Mouse (Mus musculus) MEL (cell line): ENCODE results near the gene Gm27027. TPM values are rescaled to one million over a fixed set of nuclear protein-coding genes. Genes with fewer than 3 reads are reported as not detected.

ENCODE experiments used
- DNase-seq: peaks from one replicate; pipeline ENCODE4 v3.0.0; 2011; ENCODE audit warnings: low read depth, low spot score
- H3K27ac ChIP-seq: 2 replicates; pipeline ENCODE4 v1.5.1; 2012; ENCODE audit warnings: low read depth, mild to moderate bottlenecking, control low read depth, low read length, moderate library complexity; ENCODE audit not compliant: control insufficient read depth
- H3K27me3 ChIP-seq, 2 experiments: fragments of 150-350 bp in 1 of 2; sonication (generic) in 1 of 2; 2 replicates each; pipeline ENCODE4 v1.6.1; 2012; ENCODE audit warnings: low read length in 2 of 2, mild to moderate bottlenecking in 2 of 2, improper control_type of control experiment in 1 of 2, moderate library complexity in 1 of 2; ENCODE audit not compliant: insufficient read depth in 2 of 2, control insufficient read depth in 1 of 2
- H3K36me3 ChIP-seq, 2 experiments: 2 replicates each; pipeline ENCODE4 v1.6.1; 2012 to 2014; ENCODE audit warnings: low read length in 2 of 2, improper control_type of control experiment in 1 of 2, inconsistent platforms in 1 of 2, mild to moderate bottlenecking in 1 of 2; ENCODE audit not compliant: insufficient read depth in 2 of 2, control insufficient read depth in 1 of 2
- H3K4me1 ChIP-seq, 2 experiments: fragments of 150-350 bp in 1 of 2; sonication (generic) in 1 of 2; 2 replicates each; pipeline ENCODE4 v1.6.1; 2012; ENCODE audit warnings: low read length in 2 of 2, improper control_type of control experiment in 1 of 2, mild to moderate bottlenecking in 1 of 2; ENCODE audit not compliant: insufficient read depth in 2 of 2, control insufficient read depth in 1 of 2
- H3K4me3 ChIP-seq, 2 experiments: fragments of 150-350 bp in 1 of 2; sonication (generic) in 1 of 2; 2 replicates each; pipeline ENCODE4 v1.5.1; 2012; ENCODE audit warnings: low read depth in 2 of 2, low read length in 2 of 2, mild to moderate bottlenecking in 2 of 2, moderate library complexity in 2 of 2, control low read depth in 1 of 2, improper control_type of control experiment in 1 of 2; ENCODE audit not compliant: control insufficient read depth in 1 of 2, insufficient read depth in 1 of 2
- H3K79me2 ChIP-seq: 2 replicates; pipeline ENCODE4 v1.6.1; 2012; ENCODE audit warnings: mild to moderate bottlenecking, low read length, moderate library complexity; ENCODE audit not compliant: control insufficient read depth, poor library complexity, insufficient read depth
- H3K9ac ChIP-seq: 2 replicates; pipeline ENCODE4 v1.6.1; 2012; ENCODE audit warnings: low read depth, mild to moderate bottlenecking, control low read depth, low read length, moderate library complexity; ENCODE audit not compliant: control insufficient read depth, poor library complexity, severe bottlenecking
- H3K9me3 ChIP-seq: fragments of 150-350 bp; sonication (generic); replicated peaks from 2 replicates; pipeline ENCODE4 v1.6.1; 2012; ENCODE audit warnings: mild to moderate bottlenecking, low read length, improper control_type of control experiment, moderate library complexity; ENCODE audit not compliant: insufficient read depth
- CTCF ChIP-seq, 3 experiments: IDR thresholded peaks in 2 of 3; conservative IDR thresholded peaks in 1 of 3; 2 replicates each; pipeline ENCODE4 v1.5.1; 2011 to 2012; ENCODE audit warnings: low read length in 3 of 3, low read depth in 2 of 3, mild to moderate bottlenecking in 2 of 3, improper control_type of control experiment in 1 of 3, inconsistent platforms in 1 of 3, mixed read lengths in 1 of 3, moderate library complexity in 1 of 3; ENCODE audit not compliant: control insufficient read depth in 1 of 3, insufficient read depth in 1 of 3, poor library complexity in 1 of 3, severe bottlenecking in 1 of 3
- EP300 ChIP-seq, 2 experiments: IDR thresholded peaks; 2 replicates each; pipeline ENCODE4 v1.6.1; 2011; ENCODE audit warnings: improper control_type of control experiment in 2 of 2, low read length in 2 of 2, low read depth in 1 of 2, mild to moderate bottlenecking in 1 of 2
- GABPA ChIP-seq: IDR thresholded peaks from 2 replicates; pipeline ENCODE4 v1.6.1; 2012; ENCODE audit warnings: low read depth, mild to moderate bottlenecking, inconsistent platforms, low read length, improper control_type of control experiment, moderate library complexity
- JUND ChIP-seq: IDR thresholded peaks from 2 replicates; pipeline ENCODE4 v1.6.1; 2011; ENCODE audit warnings: low read depth, mild to moderate bottlenecking, improper control_type of control experiment, low read length
- KAT2A ChIP-seq: conservative IDR thresholded peaks from 2 replicates; pipeline ENCODE4 v1.6.1; 2012; ENCODE audit warnings: low read depth, low read length, improper control_type of control experiment, inconsistent platforms
- MAX ChIP-seq: IDR thresholded peaks from 2 replicates; pipeline ENCODE4 v1.6.1; 2011; ENCODE audit warnings: low read length, improper control_type of control experiment
- MEF2A ChIP-seq: IDR thresholded peaks from 2 replicates; pipeline ENCODE4 v1.6.1; 2014; ENCODE audit warnings: low read depth, mild to moderate bottlenecking, inconsistent platforms, low read length, improper control_type of control experiment; ENCODE audit not compliant: poor library complexity, insufficient replicate concordance, severe bottlenecking; ENCODE audit errors: extremely low read depth
- RAD21 ChIP-seq: IDR thresholded peaks from 2 replicates; pipeline ENCODE4 v1.6.1; 2011; ENCODE audit warnings: mild to moderate bottlenecking, low read depth, low read length, improper control_type of control experiment
- SIN3A ChIP-seq: IDR thresholded peaks from 2 replicates; pipeline ENCODE4 v1.6.1; 2012; ENCODE audit warnings: low read length, improper control_type of control experiment, inconsistent platforms
- SMC3 ChIP-seq: IDR thresholded peaks from 2 replicates; pipeline ENCODE4 v1.6.1; 2011; ENCODE audit warnings: low read depth, low read length, improper control_type of control experiment
- TCF12 ChIP-seq: IDR thresholded peaks from 2 replicates; pipeline ENCODE4 v1.6.1; 2014; ENCODE audit warnings: low read depth, mild to moderate bottlenecking, inconsistent platforms, low read length, improper control_type of control experiment, moderate library complexity
- UBTF ChIP-seq: IDR thresholded peaks from 2 replicates; pipeline ENCODE4 v1.6.1; 2012; ENCODE audit warnings: low read depth, mild to moderate bottlenecking, inconsistent platforms, low read length, improper control_type of control experiment, moderate library complexity, borderline replicate concordance; ENCODE audit not compliant: insufficient read depth
- ZKSCAN1 ChIP-seq: IDR thresholded peaks from 2 replicates; pipeline ENCODE4 v1.6.1; 2012; ENCODE audit warnings: low read depth, mild to moderate bottlenecking, inconsistent platforms, low read length, improper control_type of control experiment, moderate library complexity
- ZMIZ1 ChIP-seq: IDR thresholded peaks from 2 replicates; pipeline ENCODE4 v1.6.1; 2012; ENCODE audit warnings: low read depth, mild to moderate bottlenecking, inconsistent platforms, low read length, improper control_type of control experiment, moderate library complexity
- polyA plus RNA-seq, 2 experiments: library from polyadenylated mRNA; stranded (reverse) in 1 of 2; unstranded in 1 of 2; fragments of >175 nt in 1 of 2; fragments of >200 nt in 1 of 2; gene quantifications; 2 replicates each; pipeline versions ENCODE4 v1.2.1 to v1.2.4; 2012; ENCODE audit warnings: low replicate concordance in 2 of 2, low read depth in 1 of 2; ENCODE audit not compliant: insufficient read length in 2 of 2, insufficient read depth in 1 of 2, missing spikeins in 1 of 2
- total RNA-seq: library from RNA; depleted of rRNA; stranded (reverse); fragments of 300-350 nt; gene quantifications from 2 replicates; pipeline ENCODE4 v1.2.3, GENCODE M21; 2012

Gm27027 gene
- total and polyA plus RNA-seq, 3 experiments, result not detected

DNA sequence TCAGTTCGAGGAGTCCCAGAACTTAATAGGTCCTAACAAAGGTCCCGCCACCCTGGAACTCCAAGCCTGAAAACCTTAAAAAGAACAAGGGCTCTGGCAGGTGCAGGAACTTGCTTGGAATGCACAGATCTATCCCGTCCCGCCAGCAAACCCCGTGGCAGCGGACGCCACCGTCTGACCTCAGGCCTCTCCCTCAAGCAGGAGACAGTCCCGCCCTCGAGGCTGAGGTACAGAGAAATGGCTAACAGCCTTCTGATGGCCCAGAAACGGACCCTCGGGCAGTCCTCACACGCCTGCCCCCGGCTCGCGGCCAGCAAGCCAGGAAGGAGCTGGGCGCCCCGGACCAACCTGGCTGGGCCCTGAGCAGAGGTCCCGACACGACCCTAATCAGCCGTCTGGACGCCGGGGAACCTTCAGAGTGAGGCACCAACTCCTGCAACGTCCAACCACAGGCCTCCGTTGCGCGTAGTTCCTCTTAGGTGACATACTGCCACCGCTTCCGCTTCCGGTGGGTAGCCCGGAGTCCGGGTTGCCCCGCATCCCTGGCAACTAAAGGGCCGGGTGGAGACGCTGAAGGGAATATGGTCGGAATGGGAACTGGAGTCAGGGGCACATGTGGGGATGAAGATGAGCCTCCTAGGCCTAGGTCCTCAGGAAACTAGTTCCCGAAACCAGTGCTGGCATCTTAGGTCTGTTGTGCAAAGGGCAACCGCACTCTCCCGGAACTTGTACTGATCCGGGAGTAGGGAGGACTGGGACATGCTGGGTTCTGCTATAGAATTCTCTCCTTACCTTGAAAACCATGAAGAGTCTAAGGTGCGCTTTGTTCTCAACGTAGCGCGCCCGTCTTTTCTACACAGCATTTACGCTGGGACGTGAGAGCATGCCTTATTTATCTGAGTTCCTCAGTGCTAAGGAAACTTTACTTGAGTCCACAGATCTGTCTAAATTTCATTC, 14.5 kb upstream of the Gm27027 start, which contains the start of gene Alkbh3:
Gene Alkbh3, minus strand, starts transcription at position 473 of the 957 bp plus-strand sequence.
- no peaks in the 10 kb centered on the region for H3K79me2 ChIP-seq
- H3K4me3 ChIP-seq, result no peak within 1 kb of the TSS
- no peaks in the 10 kb centered on the region for H3K9me3 ChIP-seq
- TF ChIP-seq SIN3A (no peak), KAT2A (no peak), ZMIZ1 (no peak), GABPA (no peak), EP300 (IDR thresholded peaks at IDR 0.05; ENCODE audit: low read depth in 1 of 2, low read length in 2 of 2) (no peak), MEF2A (no peak), UBTF (no peak), TCF12 (no peak), SMC3 (no peak)
- H3K36me3 ChIP-seq, result no peaks in the 10 kb centered on the region
- H3K27ac ChIP-seq, result no peak within 1 kb of the TSS
- no peak for DNase-seq
- H3K27me3 ChIP-seq, result peaks cover 0 to 2% of the 10 kb centered on the region in 2 experiments; a peak in 2 of 4 replicates
- H3K9ac ChIP-seq, result no peak within 1 kb of the TSS
- H3K4me1 ChIP-seq, result no peaks in the 10 kb centered on the region; a peak in 1 of 4 replicates

DNA sequence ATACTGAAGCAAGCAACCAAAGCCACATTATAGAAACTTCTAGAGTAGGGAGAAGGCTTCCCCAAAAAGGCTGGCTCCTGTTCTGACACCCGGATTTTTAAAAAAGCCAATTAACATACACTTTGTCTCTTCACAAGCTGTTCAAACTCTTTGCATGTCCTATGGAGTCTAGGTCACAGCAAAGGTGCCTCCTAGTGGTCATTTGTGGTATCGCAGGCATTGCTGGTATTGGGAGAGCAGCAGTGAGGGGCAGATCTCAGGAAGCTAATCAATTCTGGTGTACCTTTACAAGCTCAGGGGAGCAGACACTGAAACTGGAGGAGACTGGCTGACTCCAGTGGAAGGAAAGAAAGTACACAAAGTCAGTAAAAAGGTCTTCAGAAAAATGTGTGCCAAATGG, 6.2 kb upstream of the Gm27027 start:
- no peaks in the 10 kb centered on the region for H3K79me2 ChIP-seq
- peaks cover 7 to 11% of the 10 kb centered on the region in 2 experiments for H3K27me3 ChIP-seq
- no peaks in the 10 kb centered on the region for H3K36me3 ChIP-seq
- H3K4me3 ChIP-seq, result no peak overlapping the region
- DNase-seq, result peak; percentile 72
- no peak for TF ChIP-seq JUND
- TF ChIP-seq MAX, result no peak
- peak; percentile 62 for TF ChIP-seq RAD21
- peak; percentile 76 for TF ChIP-seq SMC3
- TF ChIP-seq CTCF (IDR thresholded peaks at IDR 0.05 in 2 of 3, conservative IDR thresholded peaks at IDR 0.05 in 1 of 3; ENCODE audit: control insufficient read depth in 1 of 3, insufficient read depth in 1 of 3, low read depth in 2 of 3, low read length in 3 of 3, poor library complexity in 1 of 3, severe bottlenecking in 1 of 3), result peak; percentile 78 to 98 (median 81)
- TF ChIP-seq ZKSCAN1, result no peak
- no peak for TF ChIP-seq KAT2A
- no peaks in the 10 kb centered on the region; a peak in 1 of 4 replicates for H3K4me1 ChIP-seq
- no peak overlapping the region for H3K27ac ChIP-seq
- no peaks in the 10 kb centered on the region for H3K9me3 ChIP-seq
- H3K9ac ChIP-seq, result no peak overlapping the region
